Mouse (Mus musculus): ENCODE measurements around the gene Rrp12. TPM values are rescaled to one million over a fixed set of nuclear protein-coding genes. Genes with fewer than 3 reads are reported as not detected.

The Rrp12 gene
- polyA plus RNA-seq, 1 experiment from 2014 or later = 6.8 TPM

DNA sequence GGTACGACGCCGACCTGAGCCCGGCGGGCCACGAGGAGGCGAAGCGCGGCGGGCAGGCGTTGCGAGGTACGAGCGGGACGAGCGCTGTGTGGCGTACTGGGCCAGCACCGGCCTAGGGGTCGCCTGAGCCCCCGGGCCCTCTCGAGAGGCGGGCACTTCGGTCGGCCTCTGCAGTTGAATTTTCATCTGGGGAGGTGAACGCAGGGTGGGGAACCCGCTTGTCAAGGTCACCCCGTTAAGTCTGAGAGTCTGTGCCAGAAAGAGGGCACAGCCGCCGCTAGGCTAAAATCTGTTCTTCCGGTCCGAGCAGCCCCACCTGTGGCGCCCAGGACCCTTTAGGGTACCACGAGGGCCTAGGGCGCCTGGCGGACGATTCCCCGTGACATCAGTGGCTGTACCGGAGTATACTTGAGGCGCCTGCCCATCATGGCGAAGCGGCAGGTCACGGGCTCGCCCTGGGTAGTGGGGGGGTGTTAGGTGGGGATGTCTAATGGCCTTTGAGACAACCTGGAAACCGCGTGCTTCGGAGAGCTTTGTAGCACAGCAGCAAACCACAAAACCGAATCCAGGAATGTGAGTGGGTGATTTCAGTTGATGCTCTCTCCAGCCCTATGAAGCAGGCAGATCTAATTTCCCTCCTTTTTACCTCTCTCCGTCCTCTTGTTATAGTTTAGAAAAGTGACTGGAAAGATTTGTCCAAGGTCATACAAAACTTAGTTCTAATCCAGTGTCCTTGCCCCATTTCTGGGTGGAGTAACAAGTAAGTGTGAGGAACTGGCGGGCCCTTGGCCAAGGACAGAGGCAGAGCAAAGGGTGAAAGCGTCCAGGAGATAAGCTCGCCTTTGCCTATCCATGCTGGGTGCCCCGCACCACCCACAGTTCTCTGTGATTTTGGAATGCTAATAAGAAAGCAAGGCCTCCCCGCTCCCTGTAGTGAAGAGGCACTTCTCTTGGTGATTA lies 16.4 kb upstream of the Rrp12 start:
- Histone ChIP-seq H3K36me3 (ENCODE audit: inconsistent target) (no peaks in the 10 kb centered on the region), H3K27ac (peak overlapping the region; percentile 94), H3K4me3 (ENCODE audit: inconsistent target) (peak overlapping the region; percentile 96), H3K79me2 (ENCODE audit: inconsistent target) (peaks cover 54% of the 10 kb centered on the region)
- WGBS (ENCODE audit: missing documents) = 2% methylated on average over 46 of the region's 53 CpGs

DNA sequence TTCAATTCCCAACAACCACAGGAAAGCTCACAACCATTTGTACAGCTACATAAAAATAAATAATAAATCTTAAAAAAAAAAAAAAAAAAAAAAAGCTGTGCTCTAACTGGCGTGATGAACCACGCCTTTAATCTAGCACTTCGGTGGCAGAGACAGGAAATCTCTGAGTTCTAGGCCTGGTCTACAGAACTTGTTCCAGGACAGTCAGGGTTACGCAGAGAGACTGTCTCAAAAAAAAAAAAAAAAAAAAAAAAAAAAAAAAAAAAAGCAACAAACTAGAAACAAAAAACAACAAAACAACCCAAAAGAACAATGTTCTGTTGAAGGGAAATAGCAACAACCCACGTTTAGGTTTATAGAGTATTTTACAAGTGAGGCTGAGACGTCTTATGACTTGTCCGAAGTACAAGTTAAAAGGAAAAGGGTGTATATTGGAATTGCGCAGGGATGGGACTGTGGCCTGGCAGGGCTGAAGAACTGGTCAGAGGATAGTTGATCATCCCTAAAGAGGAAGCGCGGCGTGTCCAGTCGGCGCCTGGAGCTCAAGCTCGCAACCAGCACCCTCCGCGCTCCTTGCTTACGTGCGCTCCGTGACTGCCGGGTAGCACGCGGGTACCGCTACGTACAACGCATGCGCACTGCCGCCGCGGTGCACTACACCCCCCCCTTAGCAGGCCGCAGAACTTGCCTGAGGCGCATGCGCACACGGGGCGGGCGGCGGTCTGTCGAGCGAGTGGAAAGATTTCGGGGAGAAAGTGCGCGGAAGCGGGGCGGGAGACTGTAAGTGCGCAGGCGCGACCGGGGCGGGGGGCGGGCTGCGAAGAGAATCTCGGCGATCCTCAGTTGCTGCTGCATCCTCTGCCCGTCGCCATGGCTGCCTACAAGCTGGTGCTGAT lies 15.5 kb upstream of the Rrp12 start, which contains the start of gene Pgam1:
TSS of gene Pgam1 (plus strand) at position 746 of the 896 bp plus-strand sequence.
- WGBS (ENCODE audit: missing documents) = 3% methylated on average over 31 of the region's 54 CpGs
- peak within 1 kb of the TSS; percentile 96 for H3K4me3 ChIP-seq (ENCODE audit: inconsistent target)
- no peaks in the 10 kb centered on the region for H3K36me3 ChIP-seq (ENCODE audit: inconsistent target)
- peaks cover 44% of the 10 kb centered on the region for H3K79me2 ChIP-seq (ENCODE audit: inconsistent target)
- peak within 1 kb of the TSS; percentile 94 for H3K27ac ChIP-seq

GRCm38 (mm10) chr19:41910396-41910795 lies 14.4 kb upstream of the Rrp12 start:
- WGBS (ENCODE audit: missing documents) = 90% methylated on average over 2 of the region's 2 CpGs
- Histone ChIP-seq H3K79me2 (ENCODE audit: inconsistent target) (peaks cover 34% of the 10 kb centered on the region), H3K27ac (peak overlapping the region; percentile 78), H3K4me3 (ENCODE audit: inconsistent target) (no peak overlapping the region), H3K36me3 (ENCODE audit: inconsistent target) (no peaks in the 10 kb centered on the region)

GRCm38 (mm10) chr19:41908736-41909135 lies 12.8 kb upstream of the Rrp12 start:
- Histone ChIP-seq H3K79me2 (ENCODE audit: inconsistent target) (peaks cover 17% of the 10 kb centered on the region), H3K27ac (no peak overlapping the region), H3K4me3 (ENCODE audit: inconsistent target) (no peak overlapping the region), H3K36me3 (ENCODE audit: inconsistent target) (no peaks in the 10 kb centered on the region)
- WGBS (ENCODE audit: missing documents) = 96% methylated on average over 3 of the region's 3 CpGs

GRCm38 (mm10) chr19:41907079-41907760 lies 11.2 kb upstream of the Rrp12 start:
- Histone ChIP-seq H3K36me3 (ENCODE audit: inconsistent target) (no peaks in the 10 kb centered on the region), H3K4me3 (ENCODE audit: inconsistent target) (no peak overlapping the region), H3K27ac (peak overlapping the region; percentile 10; the same call in 1 of the 2 replicates), H3K79me2 (ENCODE audit: inconsistent target) (peaks cover 2% of the 10 kb centered on the region)
- WGBS (ENCODE audit: missing documents) = 69% methylated on average over 6 of the region's 8 CpGs

- WGBS (ENCODE audit: missing documents) = 34% methylated on average over 6 of the region's 6 CpGs
These were observed 10.5 kb upstream of the Rrp12 start for GRCm38 (mm10) chr19:41906311-41907078.

DNA sequence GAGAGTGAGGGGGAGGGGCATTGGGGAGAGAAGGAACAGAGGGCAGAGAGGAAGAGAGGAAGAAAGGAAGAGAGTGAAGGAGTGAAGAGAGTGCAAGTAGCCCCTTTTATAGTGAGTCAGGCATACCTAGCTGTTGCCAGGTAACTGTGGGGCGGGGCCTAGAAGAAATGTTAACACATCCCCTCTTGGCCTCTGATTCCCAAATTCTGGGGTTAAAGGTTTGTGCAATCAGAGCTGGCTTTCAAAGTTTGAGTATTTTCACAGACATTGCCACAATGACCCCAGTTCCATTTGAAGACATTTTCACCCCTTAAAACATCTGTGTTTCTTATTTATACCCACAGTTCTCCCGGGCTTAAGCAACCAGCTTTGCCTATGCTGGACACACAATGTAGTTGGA lies 9.3 kb upstream of the Rrp12 start:
- Histone ChIP-seq H3K36me3 (ENCODE audit: inconsistent target) (no peaks in the 10 kb centered on the region), H3K27ac (no peak overlapping the region), H3K4me3 (ENCODE audit: inconsistent target) (no peak overlapping the region), H3K79me2 (ENCODE audit: inconsistent target) (no peaks in the 10 kb centered on the region)
- WGBS (ENCODE audit: missing documents) = 100% methylated on average over 2 of the region's 2 CpGs

More at GRCm38 (mm10) chr19:41906311-41907078, 10.5 kb upstream of the Rrp12 start:
- H3K36me3 ChIP-seq (ENCODE audit: inconsistent target) = no peaks in the 10 kb centered on the region
- no peaks in the 10 kb centered on the region for H3K79me2 ChIP-seq (ENCODE audit: inconsistent target)
- H3K4me3 ChIP-seq (ENCODE audit: inconsistent target) = no peak overlapping the region
- peak overlapping the region; percentile 10; the same call in 1 of the 2 replicates for H3K27ac ChIP-seq

DNA sequence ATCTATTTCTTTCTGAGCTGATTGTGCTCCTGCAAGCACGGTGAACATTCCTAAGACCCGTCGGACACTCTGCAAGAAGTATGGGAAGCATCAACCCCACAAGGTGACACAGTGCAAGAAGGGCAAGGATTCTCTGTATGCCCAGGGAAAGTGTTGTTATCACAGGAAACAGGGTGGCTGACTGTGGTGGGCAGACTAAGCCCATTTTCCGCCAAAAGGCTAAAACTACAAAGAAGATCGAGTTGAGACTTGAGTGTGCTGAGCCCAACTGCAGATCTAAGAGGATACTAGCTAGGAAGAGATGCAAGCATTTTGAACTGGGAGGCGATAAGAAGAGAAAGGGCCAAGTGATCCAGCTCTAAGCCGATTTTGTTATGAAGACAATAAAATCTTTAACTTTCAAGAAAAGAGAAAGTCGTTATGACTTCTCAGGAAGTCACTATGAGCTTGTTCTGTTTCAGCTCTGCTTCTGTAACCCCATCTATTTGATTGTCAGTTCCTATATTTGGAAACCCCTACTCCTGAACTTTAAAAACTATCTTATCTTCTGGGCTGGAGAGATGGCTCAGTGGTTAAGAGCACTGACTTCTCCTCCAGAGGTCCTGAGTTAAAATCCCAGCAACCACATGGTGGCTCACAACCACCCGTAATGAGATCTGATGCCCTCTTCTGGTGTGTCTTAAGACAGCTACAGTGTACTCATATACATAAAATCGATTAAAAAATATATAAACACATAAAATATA lies 7.0 kb upstream of the Rrp12 start:
- H3K4me3 ChIP-seq (ENCODE audit: inconsistent target) = no peak overlapping the region
- H3K27ac ChIP-seq = no peak overlapping the region
- 46% methylated on average over 10 of the region's 10 CpGs for WGBS (ENCODE audit: missing documents)
- H3K36me3 ChIP-seq (ENCODE audit: inconsistent target) = no peaks in the 10 kb centered on the region
- no peaks in the 10 kb centered on the region for H3K79me2 ChIP-seq (ENCODE audit: inconsistent target)

DNA sequence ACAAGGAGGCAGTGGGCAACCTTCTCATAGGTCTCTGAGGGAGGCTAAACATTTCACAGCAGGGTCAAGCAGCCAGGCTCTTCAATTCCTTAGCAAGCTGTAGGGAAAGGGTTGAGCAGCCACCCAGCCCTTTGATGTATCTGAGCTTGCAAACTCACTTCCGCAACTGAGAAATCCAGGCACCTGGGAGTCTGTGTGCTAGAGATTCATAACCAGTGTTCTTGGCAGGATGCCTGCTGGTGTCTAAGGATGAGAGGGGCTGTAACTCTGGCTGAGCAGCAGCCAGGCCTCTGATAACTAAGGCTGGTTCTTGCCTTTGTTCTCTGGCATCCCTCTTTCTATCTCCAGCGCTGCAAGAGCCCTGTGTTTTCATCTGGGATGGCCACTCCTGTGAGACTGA lies 5.7 kb upstream of the Rrp12 start:
- no peak overlapping the region for H3K27ac ChIP-seq
- no peaks in the 10 kb centered on the region for H3K36me3 ChIP-seq (ENCODE audit: inconsistent target)
- no peaks in the 10 kb centered on the region for H3K79me2 ChIP-seq (ENCODE audit: inconsistent target)
- H3K4me3 ChIP-seq (ENCODE audit: inconsistent target) = no peak overlapping the region
- WGBS (ENCODE audit: missing documents) = 71% methylated on average over 2 of the region's 2 CpGs

- no peaks in the 10 kb centered on the region for H3K36me3 ChIP-seq (ENCODE audit: inconsistent target)
- 8% methylated on average over 8 of the region's 8 CpGs for WGBS (ENCODE audit: missing documents)
- H3K27ac ChIP-seq = 0 out of 2 replicates have a peak overlapping the region, but pooled peaks have one; percentile 5
- no peak overlapping the region for H3K4me3 ChIP-seq (ENCODE audit: inconsistent target)
- H3K79me2 ChIP-seq (ENCODE audit: inconsistent target) = no peaks in the 10 kb centered on the region
These were observed 4.6 kb upstream of the Rrp12 start for GRCm38 (mm10) chr19:41900495-41901090.

- Histone ChIP-seq H3K27ac (no peak overlapping the region), H3K36me3 (ENCODE audit: inconsistent target) (no peaks in the 10 kb centered on the region), H3K79me2 (ENCODE audit: inconsistent target) (peaks cover 8% of the 10 kb centered on the region; the same call in 1 of the 2 replicates), H3K4me3 (ENCODE audit: inconsistent target) (no peak overlapping the region)
- 58% methylated on average over 4 of the region's 4 CpGs for WGBS (ENCODE audit: missing documents)
These were observed 2.9 kb upstream of the Rrp12 start for GRCm38 (mm10) chr19:41898860-41899259.

GRCm38 (mm10) chr19:41896319-41896711 lies 342 bp upstream of the Rrp12 start:
- peaks cover 13% of the 10 kb centered on the region; the same call in 1 of the 2 replicates for H3K79me2 ChIP-seq (ENCODE audit: inconsistent target)
- peak overlapping the region; percentile 67; the same call in 1 of the 2 replicates for H3K27ac ChIP-seq
- 27% methylated on average over 18 of the region's 18 CpGs for WGBS (ENCODE audit: missing documents)
- no peaks in the 10 kb centered on the region for H3K36me3 ChIP-seq (ENCODE audit: inconsistent target)
- peak overlapping the region; percentile 68 for H3K4me3 ChIP-seq (ENCODE audit: inconsistent target)
